Mouse (Mus musculus) thymus, postnatal 4 days (tissue): ENCODE measurements at regions not wholly inside any gene's neighbourhood (a gene's known extent, or its start where the extent isn't known, plus 50 kb on each side); places are given as distances from the start of the nearest gene placed in this dataset.

ENCODE experiments used
- DNase-seq: peaks from one replicate; pipeline ENCODE4 v3.0.0; 2021

GRCm38 (mm10) chr14:72942571-72942970, 106.3 kb downstream of the Cysltr2 start:
- DNase-seq = no peak

- no peak for DNase-seq
Observed at GRCm38 (mm10) chr14:72939067-72939393, 109.9 kb downstream of the Cysltr2 start.

GRCm38 (mm10) chr14:72938382-72939066, 110.4 kb downstream of the Cysltr2 start:
- DNase-seq = peak; percentile 15

DNA sequence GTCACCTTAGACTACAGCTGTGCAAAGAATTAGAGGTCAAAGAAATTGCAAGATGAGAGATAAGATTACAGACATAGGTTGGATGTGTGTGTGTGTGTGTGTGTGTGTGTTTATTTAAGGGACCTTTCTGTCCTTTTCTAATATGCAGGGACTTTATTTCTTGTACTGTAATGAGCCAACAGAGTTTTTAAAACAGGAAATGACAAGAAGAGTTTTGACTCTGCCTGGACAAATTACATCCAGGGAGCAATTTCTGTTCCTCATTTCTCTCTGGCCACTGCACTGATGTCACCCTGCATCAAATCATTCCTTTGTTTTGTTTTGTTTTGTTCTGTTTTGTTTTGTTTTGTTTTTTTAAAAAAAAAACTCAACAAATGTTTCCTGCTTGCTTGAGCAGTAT, 115.3 kb downstream of the Cysltr2 start:
- DNase-seq = no peak

DNA sequence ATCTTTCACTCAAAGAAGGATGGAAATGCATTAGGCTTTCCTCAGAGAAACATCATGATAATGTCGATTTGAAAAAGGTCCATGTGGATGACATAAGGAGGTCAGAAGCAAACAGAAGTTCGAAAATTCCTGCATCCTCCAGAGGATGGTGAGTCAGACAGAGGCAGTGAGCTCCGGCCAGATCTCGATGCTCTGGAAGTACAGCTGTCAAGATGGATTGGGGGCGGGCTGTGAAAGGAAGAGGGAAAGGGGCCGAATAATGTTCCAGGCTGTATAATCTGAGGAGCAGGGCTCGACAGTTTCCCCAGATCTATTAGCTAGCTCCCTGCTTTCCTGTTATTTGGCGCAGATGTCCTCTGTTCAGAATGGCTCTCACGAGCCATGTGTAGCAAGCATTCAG, 116.6 kb downstream of the Cysltr2 start:
- no peak for DNase-seq

GRCm38 (mm10) chr14:72901171-72901926, 147.6 kb downstream of the Cysltr2 start:
- no peak for DNase-seq

- DNase-seq = no peak
Observed at GRCm38 (mm10) chr14:72899630-72900029, 149.3 kb downstream of the Cysltr2 start.

DNA sequence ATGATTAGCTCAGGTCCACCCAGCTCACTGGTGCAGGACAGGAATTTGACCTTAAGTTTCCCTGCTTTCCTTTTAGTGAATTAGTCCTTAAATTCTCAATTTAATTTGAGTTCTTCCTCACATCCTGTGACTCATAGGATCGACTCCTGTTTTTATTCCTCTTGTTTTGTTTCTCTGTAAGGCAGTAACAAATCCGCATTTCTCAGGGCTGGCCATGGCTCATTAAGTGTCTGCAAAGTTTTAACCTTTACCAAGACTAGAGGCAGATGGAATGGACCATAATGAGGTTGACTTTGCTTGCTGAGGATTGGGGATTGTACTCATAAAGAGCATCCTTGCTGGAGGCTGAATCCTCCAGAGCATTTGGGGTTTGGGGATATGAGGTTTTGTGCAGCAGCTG, 156.6 kb downstream of the Cysltr2 start:
- no peak for DNase-seq

DNA sequence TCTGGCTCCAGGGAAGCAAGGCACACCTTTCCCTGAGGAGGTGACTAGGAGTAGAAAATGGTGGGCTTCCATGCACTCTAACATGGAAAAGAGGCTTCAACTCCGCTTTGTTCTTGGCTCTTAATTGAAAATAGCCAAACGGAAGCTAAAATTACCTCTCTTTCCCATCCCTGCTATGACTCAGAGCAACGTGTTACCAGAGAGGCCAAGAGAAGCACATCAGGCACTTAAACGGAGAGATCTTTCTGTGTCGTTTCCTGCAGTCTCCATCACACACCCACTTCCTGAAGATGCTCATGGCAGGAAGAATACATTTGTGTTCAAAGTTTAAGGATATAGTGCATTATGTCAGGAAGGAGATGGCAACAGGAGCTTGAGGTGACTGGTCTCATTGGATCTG, 159.3 kb downstream of the Cysltr2 start:
- DNase-seq = no peak

- peak; percentile 30 for DNase-seq
Observed at GRCm38 (mm10) chr14:72887470-72888071, 161.3 kb downstream of the Cysltr2 start.

- DNase-seq = no peak
Observed at GRCm38 (mm10) chr14:72886935-72887369, 162.0 kb downstream of the Cysltr2 start.

DNA sequence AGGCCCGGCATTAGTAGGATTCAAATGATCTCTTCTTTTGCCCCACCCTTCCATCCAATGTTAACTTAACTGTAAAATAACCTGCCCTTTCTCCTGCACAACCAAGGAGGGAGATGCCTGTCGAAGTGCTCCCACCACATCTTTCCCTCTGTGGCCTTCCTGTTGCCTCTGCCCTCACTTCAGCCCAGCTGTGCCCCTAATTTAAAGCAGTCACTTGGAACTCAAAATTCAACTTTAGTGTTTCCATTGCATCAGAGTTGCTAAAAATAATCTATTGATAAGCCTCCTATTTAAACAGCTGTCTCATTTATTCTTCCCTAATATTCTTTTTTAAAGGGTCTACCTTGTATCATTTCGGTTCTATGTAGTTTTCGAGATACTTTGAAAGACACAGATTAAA, 163.1 kb downstream of the Cysltr2 start:
- no peak for DNase-seq

- DNase-seq = no peak
Observed at GRCm38 (mm10) chr14:72884561-72884960, 164.4 kb downstream of the Cysltr2 start.

- DNase-seq = no peak
Observed at GRCm38 (mm10) chr14:72877132-72877531, 167.3 kb upstream of the Fndc3a start.

DNA sequence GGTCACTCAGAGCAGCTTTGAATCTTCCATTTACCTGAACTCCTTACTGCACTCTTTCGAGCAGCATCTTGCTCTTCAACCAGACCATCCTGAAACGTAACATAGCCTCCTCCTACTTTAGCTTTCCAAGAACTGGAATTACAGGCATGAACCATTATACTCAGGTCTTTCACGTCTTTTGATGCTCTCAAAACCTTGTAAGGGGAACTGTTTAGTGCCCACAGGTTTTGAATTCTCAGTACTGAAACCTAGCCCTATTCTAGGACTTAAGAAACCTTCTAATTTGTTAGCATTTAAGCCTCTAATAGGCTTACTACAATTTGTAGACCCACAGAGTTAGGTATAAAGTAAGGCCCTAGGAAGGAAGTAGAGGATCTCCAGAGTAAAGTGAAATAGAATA, 163.7 kb upstream of the Fndc3a start:
- DNase-seq = no peak

DNA sequence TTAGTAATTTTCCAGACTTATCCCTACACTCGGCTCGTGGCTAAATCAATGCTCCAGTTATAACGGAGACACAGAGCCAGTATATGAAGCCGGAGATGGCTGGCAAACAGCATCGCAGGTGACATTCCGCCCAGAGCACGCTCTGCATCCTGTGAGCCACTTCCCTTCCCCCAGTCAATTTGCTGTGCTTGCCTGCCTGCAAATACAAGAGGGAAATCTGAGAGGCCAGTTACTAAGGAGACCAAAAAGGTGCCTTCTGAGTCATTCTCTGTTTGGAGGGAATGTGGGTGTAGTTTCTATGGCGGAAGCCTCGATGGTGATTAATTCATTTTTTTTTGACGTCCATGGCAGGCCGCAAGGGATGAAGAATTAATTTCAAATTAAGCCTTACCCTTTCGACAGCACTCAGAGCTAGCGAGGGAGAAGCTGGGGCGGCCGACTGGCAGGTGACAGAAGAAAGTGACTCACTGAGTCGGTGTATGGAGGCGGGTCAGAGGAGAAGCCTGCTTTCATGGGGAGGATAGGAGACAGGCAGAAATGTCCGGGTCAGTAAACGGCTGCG, 159.5 kb upstream of the Fndc3a start:
- peak; percentile 10 for DNase-seq

GRCm38 (mm10) chr14:72866896-72867295, 157.1 kb upstream of the Fndc3a start:
- DNase-seq = no peak

- no peak for DNase-seq
Observed at GRCm38 (mm10) chr14:72865531-72865930, 155.7 kb upstream of the Fndc3a start.

- no peak for DNase-seq
Observed at GRCm38 (mm10) chr14:72864792-72865191, 155.0 kb upstream of the Fndc3a start.

DNA sequence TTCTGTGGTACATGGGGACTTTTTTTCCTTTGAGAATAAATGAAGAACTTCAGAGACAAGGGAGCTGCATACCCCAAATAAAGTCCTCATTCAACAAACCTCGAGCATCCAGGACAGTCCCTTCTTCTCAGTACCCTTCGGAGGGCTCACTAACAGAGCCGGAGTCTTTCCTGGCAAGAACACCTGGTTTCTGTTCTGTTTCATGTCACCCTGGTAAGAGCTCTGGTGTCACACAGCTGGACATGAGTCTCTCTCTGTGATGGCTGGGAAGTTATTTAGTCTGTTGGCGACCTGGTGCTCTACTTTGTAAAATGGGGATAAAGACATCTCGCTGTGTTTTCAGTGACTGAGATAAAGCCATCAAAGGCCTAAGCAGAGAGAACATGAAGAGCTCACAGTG, 154.3 kb upstream of the Fndc3a start:
- no peak for DNase-seq

- DNase-seq = peak; percentile 10
Observed at GRCm38 (mm10) chr14:72862806-72863526, 153.2 kb upstream of the Fndc3a start.

DNA sequence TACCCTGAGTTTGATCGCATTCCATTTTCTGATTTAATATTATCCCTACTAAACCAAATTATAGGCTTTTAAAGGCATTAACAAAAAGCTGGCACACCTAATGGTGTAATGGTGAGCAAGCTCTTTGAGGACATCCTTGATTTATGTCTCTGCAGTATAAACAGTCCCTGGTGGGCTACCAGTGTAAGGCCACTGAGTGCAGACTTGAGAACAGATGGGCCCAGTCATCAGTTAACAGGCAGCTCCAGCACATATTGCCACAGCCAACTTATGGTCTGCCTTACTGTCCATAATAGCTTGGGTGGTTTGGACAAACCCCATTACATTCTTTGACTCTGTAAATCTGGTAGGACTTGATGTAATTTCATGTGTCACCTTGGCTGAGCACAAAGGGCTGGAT, 144.4 kb upstream of the Fndc3a start:
- no peak for DNase-seq

- DNase-seq = no peak
Observed at GRCm38 (mm10) chr14:72853104-72853503, 143.3 kb upstream of the Fndc3a start.
